Mouse (Mus musculus): Measurements from ENCODE around the gene Olfr666. TPM values are rescaled to one million over a fixed set of nuclear protein-coding genes. Genes with fewer than 3 reads are reported as not detected.

The Olfr666 gene
- total and polyA plus RNA-seq, 3 experiments, result not detected

DNA sequence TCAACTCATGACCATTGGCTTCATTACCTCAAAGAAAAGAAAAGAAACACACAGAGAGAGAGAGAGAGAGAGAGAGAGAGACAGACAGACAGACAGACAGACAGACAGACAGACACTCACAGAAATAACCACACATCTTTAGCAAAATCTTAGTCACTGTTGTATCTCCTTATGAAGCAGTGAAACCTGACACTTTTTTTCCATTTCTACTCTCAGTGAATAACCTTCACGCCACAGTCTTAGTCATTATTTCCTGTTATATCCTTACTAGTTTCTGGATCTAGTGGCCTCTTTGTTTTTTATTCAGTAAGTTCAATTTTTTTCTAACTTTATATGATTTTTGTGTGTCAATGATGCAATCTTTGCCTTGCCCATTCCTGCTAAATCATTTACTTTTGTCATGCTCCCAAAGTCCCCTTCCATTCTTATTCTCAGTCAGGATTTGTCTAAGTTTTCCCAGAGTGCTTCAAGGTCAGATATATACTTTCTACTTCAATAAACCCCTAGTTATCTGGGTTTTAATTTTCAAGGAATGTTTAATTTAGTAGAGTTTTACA, 51.9 kb downstream of the Olfr666 start:
- H3K27ac ChIP-seq (ENCODE audit: control insufficient read depth, low read depth, low read length), result no peak overlapping the region
- DNase-seq (ENCODE audit: low read depth, low spot score), result no peak
- no peaks in the 10 kb centered on the region for H3K9me3 ChIP-seq (replicated peaks; ENCODE audit: insufficient read depth, low read length)
- H3K9ac ChIP-seq (ENCODE audit: control insufficient read depth, low read depth, low read length, poor library complexity, severe bottlenecking), result no peak overlapping the region
- no peaks in the 10 kb centered on the region for H3K27me3 ChIP-seq (ENCODE audit: control insufficient read depth in 1 of 2, insufficient read depth in 2 of 2, low read length in 2 of 2)
- TF ChIP-seq SMC3 (IDR thresholded peaks at IDR 0.05; ENCODE audit: low read depth, low read length) (no peak), TCF12 (IDR thresholded peaks at IDR 0.05; ENCODE audit: low read depth, low read length) (no peak), ZC3H11A (IDR thresholded peaks at IDR 0.05; ENCODE audit: low read depth, low read length) (no peak), ELF1 (IDR thresholded peaks at IDR 0.05; ENCODE audit: low read depth, low read length) (no peak), POLR2AphosphoS2 (IDR thresholded peaks at IDR 0.05; ENCODE audit: low read length) (no peak), UBTF (IDR thresholded peaks at IDR 0.05; ENCODE audit: borderline replicate concordance, insufficient read depth, low read depth, low read length) (no peak), CHD2 (IDR thresholded peaks at IDR 0.05; ENCODE audit: low read length) (no peak), CHD1 (IDR thresholded peaks at IDR 0.05; ENCODE audit: low read depth, low read length) (no peak), MAFK (IDR thresholded peaks at IDR 0.05; ENCODE audit: borderline replicate concordance, low read depth, low read length) (no peak), JUND (IDR thresholded peaks at IDR 0.05; ENCODE audit: low read depth, low read length) (no peak), MYB (IDR thresholded peaks at IDR 0.05; ENCODE audit: low read depth, low read length) (no peak), POLR2AphosphoS5 (IDR thresholded peaks at IDR 0.05; ENCODE audit: borderline replicate concordance, low read depth, low read length) (no peak)
- H3K4me3 ChIP-seq (ENCODE audit: control insufficient read depth in 1 of 2, insufficient read depth in 1 of 2, low read depth in 2 of 2, low read length in 2 of 2), result no peak overlapping the region
- H3K79me2 ChIP-seq (ENCODE audit: control insufficient read depth, insufficient read depth, low read length, poor library complexity), result no peaks in the 10 kb centered on the region
- no peaks in the 10 kb centered on the region for H3K36me3 ChIP-seq (ENCODE audit: control insufficient read depth in 1 of 2, insufficient read depth in 2 of 2, low read length in 2 of 2)
- no peaks in the 10 kb centered on the region for H3K4me1 ChIP-seq (ENCODE audit: control insufficient read depth in 1 of 2, insufficient read depth in 2 of 2, low read length in 2 of 2)

- H3K9me3 ChIP-seq (replicated peaks; ENCODE audit: insufficient read depth, low read length), result no peaks in the 10 kb centered on the region
- H3K79me2 ChIP-seq (ENCODE audit: control insufficient read depth, insufficient read depth, low read length, poor library complexity), result no peaks in the 10 kb centered on the region
- TF ChIP-seq ZMIZ1 (IDR thresholded peaks at IDR 0.05; ENCODE audit: low read depth, low read length), result no peak
- TF ChIP-seq KAT2A (conservative IDR thresholded peaks at IDR 0.05; ENCODE audit: low read depth, low read length), result no peak
- TF ChIP-seq MXI1 (IDR thresholded peaks at IDR 0.05; ENCODE audit: low read depth, low read length), result no peak
- H3K4me3 ChIP-seq (ENCODE audit: control insufficient read depth in 1 of 2, insufficient read depth in 1 of 2, low read depth in 2 of 2, low read length in 2 of 2), result no peak within 1 kb of the TSS
- no peak within 1 kb of the TSS for H3K9ac ChIP-seq (ENCODE audit: control insufficient read depth, low read depth, low read length, poor library complexity, severe bottlenecking)
- H3K4me1 ChIP-seq (ENCODE audit: control insufficient read depth in 1 of 2, insufficient read depth in 2 of 2, low read length in 2 of 2), result no peaks in the 10 kb centered on the region
- H3K36me3 ChIP-seq (ENCODE audit: control insufficient read depth in 1 of 2, insufficient read depth in 2 of 2, low read length in 2 of 2), result no peaks in the 10 kb centered on the region
- no peak within 1 kb of the TSS for H3K27ac ChIP-seq (ENCODE audit: control insufficient read depth, low read depth, low read length)
- DNase-seq (ENCODE audit: low read depth, low spot score), result no peak
- H3K27me3 ChIP-seq (ENCODE audit: control insufficient read depth in 1 of 2, insufficient read depth in 2 of 2, low read length in 2 of 2), result no peaks in the 10 kb centered on the region
Measured at GRCm38 (mm10) chr7:104842503-104842902, 53.2 kb downstream of the Olfr666 start, which contains the start of gene Usp17lb. Usp17lb (minus strand) TSS chr7:104842603.

Other genes starting within 250 kb of the Olfr666 start
- gene Olfr658, start 248.6 kb downstream of the Olfr666 start, total RNA-seq (2012; rRNA removed), result not detected in 2 replicates
- gene Olfr658, start 248.6 kb downstream of the Olfr666 start, polyA plus RNA-seq (2012; ENCODE audit: insufficient read depth in 1 of 2, insufficient read length in 2 of 2, low read depth in 1 of 2, low replicate concordance in 2 of 2, missing spikeins in 1 of 2), result not detected
- gene Olfr659, start 229.2 kb downstream of the Olfr666 start, total RNA-seq (2012; rRNA removed), result not detected in 2 replicates
- gene Olfr659, start 229.2 kb downstream of the Olfr666 start, polyA plus RNA-seq (2012; ENCODE audit: insufficient read depth in 1 of 2, insufficient read length in 2 of 2, low read depth in 1 of 2, low replicate concordance in 2 of 2, missing spikeins in 1 of 2), result not detected
- gene Olfr661, start 209.5 kb downstream of the Olfr666 start, total RNA-seq (2012; rRNA removed), result not detected in 2 replicates
- gene Olfr661, start 209.5 kb downstream of the Olfr666 start, polyA plus RNA-seq (2012; ENCODE audit: insufficient read depth in 1 of 2, insufficient read length in 2 of 2, low read depth in 1 of 2, low replicate concordance in 2 of 2, missing spikeins in 1 of 2), result not detected
- not detected in 2 replicates for gene Usp17le, start 118.5 kb downstream of the Olfr666 start, total RNA-seq (2012; rRNA removed)
- not detected for gene Usp17le, start 118.5 kb downstream of the Olfr666 start, polyA plus RNA-seq (2012; ENCODE audit: insufficient read depth in 1 of 2, insufficient read length in 2 of 2, low read depth in 1 of 2, low replicate concordance in 2 of 2, missing spikeins in 1 of 2)
- gene Usp17lb, start 53.3 kb downstream of the Olfr666 start, total RNA-seq (2012; rRNA removed), result not detected in 2 replicates
- gene Usp17lb, start 53.3 kb downstream of the Olfr666 start, polyA plus RNA-seq (2012; ENCODE audit: insufficient read depth in 1 of 2, insufficient read length in 2 of 2, low read depth in 1 of 2, low replicate concordance in 2 of 2, missing spikeins in 1 of 2), result not detected
- gene Usp17la, start 38.9 kb downstream of the Olfr666 start, total RNA-seq (2012; rRNA removed), result not detected in 2 replicates
- gene Usp17la, start 38.9 kb downstream of the Olfr666 start, polyA plus RNA-seq (2012; ENCODE audit: insufficient read depth in 1 of 2, insufficient read length in 2 of 2, low read depth in 1 of 2, low replicate concordance in 2 of 2, missing spikeins in 1 of 2), result not detected
- not detected in 2 replicates for gene Olfr665, start 17.9 kb downstream of the Olfr666 start, total RNA-seq (2012; rRNA removed)
- gene Olfr665, start 17.9 kb downstream of the Olfr666 start, polyA plus RNA-seq (2012; ENCODE audit: insufficient read depth in 1 of 2, insufficient read length in 2 of 2, low read depth in 1 of 2, low replicate concordance in 2 of 2, missing spikeins in 1 of 2), result not detected
- gene Olfr667, start 25.5 kb upstream of the Olfr666 start, total RNA-seq (2012; rRNA removed), result not detected in 2 replicates
- not detected for gene Olfr667, start 25.5 kb upstream of the Olfr666 start, polyA plus RNA-seq (2012; ENCODE audit: insufficient read depth in 1 of 2, insufficient read length in 2 of 2, low read depth in 1 of 2, low replicate concordance in 2 of 2, missing spikeins in 1 of 2)
- not detected in 2 replicates for gene Olfr668, start 32.1 kb upstream of the Olfr666 start, total RNA-seq (2012; rRNA removed)
- gene Olfr668, start 32.1 kb upstream of the Olfr666 start, polyA plus RNA-seq (2012; ENCODE audit: insufficient read depth in 1 of 2, insufficient read length in 2 of 2, low read depth in 1 of 2, low replicate concordance in 2 of 2, missing spikeins in 1 of 2), result not detected
- not detected in 2 replicates for gene Olfr669, start 38.3 kb upstream of the Olfr666 start, total RNA-seq (2012; rRNA removed)
- not detected for gene Olfr669, start 38.3 kb upstream of the Olfr666 start, polyA plus RNA-seq (2012; ENCODE audit: insufficient read depth in 1 of 2, insufficient read length in 2 of 2, low read depth in 1 of 2, low replicate concordance in 2 of 2, missing spikeins in 1 of 2)
- not detected in 2 replicates for gene Olfr670, start 66.7 kb upstream of the Olfr666 start, total RNA-seq (2012; rRNA removed)
- gene Olfr670, start 66.7 kb upstream of the Olfr666 start, polyA plus RNA-seq (2012; ENCODE audit: insufficient read depth in 1 of 2, insufficient read length in 2 of 2, low read depth in 1 of 2, low replicate concordance in 2 of 2, missing spikeins in 1 of 2), result not detected
- not detected in 2 replicates for gene Olfr671, start 83.2 kb upstream of the Olfr666 start, total RNA-seq (2012; rRNA removed)
- not detected for gene Olfr671, start 83.2 kb upstream of the Olfr666 start, polyA plus RNA-seq (2012; ENCODE audit: insufficient read depth in 1 of 2, insufficient read length in 2 of 2, low read depth in 1 of 2, low replicate concordance in 2 of 2, missing spikeins in 1 of 2)
- not detected in 2 replicates for gene Olfr672, start 106.1 kb upstream of the Olfr666 start, total RNA-seq (2012; rRNA removed)
- not detected for gene Olfr672, start 106.1 kb upstream of the Olfr666 start, polyA plus RNA-seq (2012; ENCODE audit: insufficient read depth in 1 of 2, insufficient read length in 2 of 2, low read depth in 1 of 2, low replicate concordance in 2 of 2, missing spikeins in 1 of 2)
- gene Olfr675, start 132.5 kb upstream of the Olfr666 start, total RNA-seq (2012; rRNA removed), result not detected in 2 replicates
- not detected for gene Olfr675, start 132.5 kb upstream of the Olfr666 start, polyA plus RNA-seq (2012; ENCODE audit: insufficient read depth in 1 of 2, insufficient read length in 2 of 2, low read depth in 1 of 2, low replicate concordance in 2 of 2, missing spikeins in 1 of 2)
- gene Olfr676, start 136.7 kb upstream of the Olfr666 start, total RNA-seq (2012; rRNA removed), result not detected in 2 replicates
- gene Olfr676, start 136.7 kb upstream of the Olfr666 start, polyA plus RNA-seq (2012; ENCODE audit: insufficient read depth in 1 of 2, insufficient read length in 2 of 2, low read depth in 1 of 2, low replicate concordance in 2 of 2, missing spikeins in 1 of 2), result not detected
- gene Olfr677, start 155.4 kb upstream of the Olfr666 start, total RNA-seq (2012; rRNA removed), result not detected in 2 replicates
- gene Olfr677, start 155.4 kb upstream of the Olfr666 start, polyA plus RNA-seq (2012; ENCODE audit: insufficient read depth in 1 of 2, insufficient read length in 2 of 2, low read depth in 1 of 2, low replicate concordance in 2 of 2, missing spikeins in 1 of 2), result not detected
- not detected in 2 replicates for gene Olfr678, start 168.5 kb upstream of the Olfr666 start, total RNA-seq (2012; rRNA removed)
- gene Olfr678, start 168.5 kb upstream of the Olfr666 start, polyA plus RNA-seq (2012; ENCODE audit: insufficient read depth in 1 of 2, insufficient read length in 2 of 2, low read depth in 1 of 2, low replicate concordance in 2 of 2, missing spikeins in 1 of 2), result not detected
- not detected in 2 replicates for gene Olfr679, start 185.3 kb upstream of the Olfr666 start, total RNA-seq (2012; rRNA removed)
- not detected for gene Olfr679, start 185.3 kb upstream of the Olfr666 start, polyA plus RNA-seq (2012; ENCODE audit: insufficient read depth in 1 of 2, insufficient read length in 2 of 2, low read depth in 1 of 2, low replicate concordance in 2 of 2, missing spikeins in 1 of 2)
- not detected in 2 replicates for gene Olfr680-ps1, start 196.9 kb upstream of the Olfr666 start, total RNA-seq (2012; rRNA removed)
- not detected for gene Olfr680-ps1, start 196.9 kb upstream of the Olfr666 start, polyA plus RNA-seq (2012; ENCODE audit: insufficient read depth in 1 of 2, insufficient read length in 2 of 2, low read depth in 1 of 2, low replicate concordance in 2 of 2, missing spikeins in 1 of 2)
- not detected in 2 replicates for gene Olfr681, start 220.9 kb upstream of the Olfr666 start, total RNA-seq (2012; rRNA removed)
- not detected for gene Olfr681, start 220.9 kb upstream of the Olfr666 start, polyA plus RNA-seq (2012; ENCODE audit: insufficient read depth in 1 of 2, insufficient read length in 2 of 2, low read depth in 1 of 2, low replicate concordance in 2 of 2, missing spikeins in 1 of 2)

Data from MEL (cell line).